Mouse (Mus musculus): ENCODE data around the gene Glyat. TPM values are rescaled to one million over a fixed set of nuclear protein-coding genes. Genes with fewer than 3 reads are reported as not detected.

The Glyat gene
- total and polyA plus RNA-seq, 3 experiments: not detected

GRCm38 (mm10) chr19:12596290-12597072 is 36.6 kb upstream of the Glyat start:
- peak overlapping the region; percentile 60 for H3K9ac ChIP-seq (ENCODE audit: low read depth, low read length)
- H3K4me1 ChIP-seq (ENCODE audit: control insufficient read depth, insufficient read depth, low read length): no peaks in the 10 kb centered on the region; the same call in none of the 2 replicates
- no peaks in the 10 kb centered on the region for H3K79me2 ChIP-seq (replicated peaks; ENCODE audit: control insufficient read depth, insufficient read depth, low read length)
- peak overlapping the region; percentile 56 for H3K4me3 ChIP-seq
- intact Hi-C loops (cut with DNase I): loop anchor here (10.0 kb wide), 1 partner anchor 162 kb away; no protein-coding TSS in a partner anchor
- no peak overlapping the region for H3K27ac ChIP-seq
- no peak for DNase-seq
- no peaks in the 10 kb centered on the region for H3K27me3 ChIP-seq (ENCODE audit: control insufficient read depth, insufficient read depth, low read length)
- WGBS: 20% methylated on average over 23 of the region's 23 CpGs
- H3K36me3 ChIP-seq (ENCODE audit: control insufficient read depth, insufficient read depth, low read length): no peaks in the 10 kb centered on the region
- no peak for TF ChIP-seq CTCF (IDR thresholded peaks at IDR 0.05)
- TF ChIP-seq POLR2A (IDR thresholded peaks at IDR 0.05; ENCODE audit: insufficient read depth, low read depth, low read length): no peak
- TF ChIP-seq EP300 (IDR thresholded peaks at IDR 0.05; ENCODE audit: insufficient read depth, low read depth, low read length): no peak

DNA sequence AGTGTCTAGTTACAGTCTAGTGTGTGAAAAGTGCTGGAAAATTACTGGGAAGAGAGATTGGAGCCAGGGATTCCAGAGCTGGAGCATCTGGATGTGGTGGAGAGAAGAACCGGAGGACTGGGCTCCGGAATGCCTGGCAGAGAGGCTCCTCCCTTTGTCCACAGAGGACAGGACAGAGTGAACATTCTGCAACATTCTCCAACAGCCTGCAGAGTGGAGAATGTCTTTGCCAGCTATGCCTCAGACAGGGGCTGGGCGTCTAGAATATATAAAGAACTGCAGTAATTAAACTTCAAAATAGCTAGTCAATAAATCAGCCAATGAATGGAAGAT is 36.1 kb upstream of the Glyat start:
- Histone ChIP-seq H3K27ac (no peak overlapping the region), H3K9ac (ENCODE audit: low read depth, low read length) (no peak overlapping the region), H3K4me1 (ENCODE audit: control insufficient read depth, insufficient read depth, low read length) (no peaks in the 10 kb centered on the region; the same call in none of the 2 replicates), H3K27me3 (ENCODE audit: control insufficient read depth, insufficient read depth, low read length) (no peaks in the 10 kb centered on the region), H3K79me2 (replicated peaks; ENCODE audit: control insufficient read depth, insufficient read depth, low read length) (no peaks in the 10 kb centered on the region), H3K36me3 (ENCODE audit: control insufficient read depth, insufficient read depth, low read length) (no peaks in the 10 kb centered on the region), H3K4me3 (no peak overlapping the region)
- intact Hi-C loops (cut with DNase I): loop anchor here (10.0 kb wide), 1 partner anchor 162 kb away; no protein-coding TSS in a partner anchor
- WGBS: 61% methylated on average over 3 of the region's 3 CpGs
- TF ChIP-seq EP300 (IDR thresholded peaks at IDR 0.05; ENCODE audit: insufficient read depth, low read depth, low read length): no peak
- TF ChIP-seq POLR2A (IDR thresholded peaks at IDR 0.05; ENCODE audit: insufficient read depth, low read depth, low read length): no peak
- TF ChIP-seq CTCF (IDR thresholded peaks at IDR 0.05): no peak
- DNase-seq: no peak

DNA sequence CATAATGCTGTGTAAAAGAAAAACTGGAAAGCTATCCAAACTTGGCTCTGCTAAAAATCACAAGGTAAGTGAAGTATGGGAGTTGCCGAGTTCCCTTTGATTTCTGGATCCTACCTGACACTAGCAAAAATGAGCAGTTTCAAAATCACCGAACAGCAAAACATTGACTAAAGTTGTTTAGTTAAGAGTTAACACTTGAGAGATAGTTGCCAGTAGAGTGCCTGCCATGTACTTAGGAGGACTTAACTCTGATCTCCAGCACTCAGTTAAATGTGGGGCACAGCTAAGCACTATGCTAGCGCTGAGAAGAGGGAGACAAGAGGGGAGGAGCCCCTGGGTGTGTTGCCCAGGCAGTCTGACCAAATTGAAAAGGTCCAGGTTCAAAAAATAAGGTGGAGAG is 34.4 kb upstream of the Glyat start:
- no peak overlapping the region for H3K9ac ChIP-seq (ENCODE audit: low read depth, low read length)
- TF ChIP-seq CTCF (IDR thresholded peaks at IDR 0.05): no peak
- TF ChIP-seq POLR2A (IDR thresholded peaks at IDR 0.05; ENCODE audit: insufficient read depth, low read depth, low read length): no peak
- no peak for TF ChIP-seq EP300 (IDR thresholded peaks at IDR 0.05; ENCODE audit: insufficient read depth, low read depth, low read length)
- no peaks in the 10 kb centered on the region for H3K27me3 ChIP-seq (ENCODE audit: control insufficient read depth, insufficient read depth, low read length)
- intact Hi-C loops (cut with DNase I): loop anchor here (10.0 kb wide), 1 partner anchor 164 kb away; no protein-coding TSS in a partner anchor
- H3K36me3 ChIP-seq (ENCODE audit: control insufficient read depth, insufficient read depth, low read length): no peaks in the 10 kb centered on the region
- H3K4me1 ChIP-seq (ENCODE audit: control insufficient read depth, insufficient read depth, low read length): no peaks in the 10 kb centered on the region; the same call in none of the 2 replicates
- no peak overlapping the region for H3K4me3 ChIP-seq
- WGBS: 70% methylated on average over 3 of the region's 3 CpGs
- H3K27ac ChIP-seq: no peak overlapping the region
- DNase-seq: no peak
- H3K79me2 ChIP-seq (replicated peaks; ENCODE audit: control insufficient read depth, insufficient read depth, low read length): no peaks in the 10 kb centered on the region

DNA sequence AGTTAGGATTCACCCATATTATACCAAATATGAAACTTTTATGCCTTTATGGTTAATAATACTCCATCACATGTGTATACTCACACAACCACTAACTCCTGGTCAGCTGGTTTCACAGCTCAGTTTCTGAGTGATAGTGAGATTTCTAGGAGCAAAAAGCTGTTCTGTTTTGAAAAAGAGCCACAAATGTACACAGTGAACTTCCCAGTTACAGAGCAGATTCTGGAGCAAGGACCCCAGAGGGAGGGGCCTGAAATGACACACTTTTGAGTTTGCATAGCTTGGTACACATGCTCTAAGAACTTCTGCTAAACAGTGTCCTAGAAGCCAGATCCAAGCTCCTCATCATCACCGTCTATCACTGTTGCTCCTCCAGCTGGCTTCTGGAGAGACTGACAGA is 33.4 kb upstream of the Glyat start, which contains the start of gene Gm4952:
TSS of gene Gm4952 (plus strand) at position 301 of the 400 bp plus-strand sequence.
- intact Hi-C loops (cut with DNase I): loop anchor here (10.0 kb wide), 1 partner anchor 165 kb away; no protein-coding TSS in a partner anchor
- Histone ChIP-seq H3K36me3 (ENCODE audit: control insufficient read depth, insufficient read depth, low read length) (no peaks in the 10 kb centered on the region), H3K27me3 (ENCODE audit: control insufficient read depth, insufficient read depth, low read length) (no peaks in the 10 kb centered on the region), H3K9ac (ENCODE audit: low read depth, low read length) (no peak within 1 kb of the TSS), H3K79me2 (replicated peaks; ENCODE audit: control insufficient read depth, insufficient read depth, low read length) (no peaks in the 10 kb centered on the region), H3K4me3 (no peak within 1 kb of the TSS), H3K27ac (no peak within 1 kb of the TSS), H3K4me1 (ENCODE audit: control insufficient read depth, insufficient read depth, low read length) (no peaks in the 10 kb centered on the region; the same call in none of the 2 replicates)
- no peak for DNase-seq
- 54% methylated on average over 1 of the region's 1 CpGs for WGBS
- TF ChIP-seq POLR2A (IDR thresholded peaks at IDR 0.05; ENCODE audit: insufficient read depth, low read depth, low read length): no peak
- TF ChIP-seq CTCF (IDR thresholded peaks at IDR 0.05): no peak
- no peak for TF ChIP-seq EP300 (IDR thresholded peaks at IDR 0.05; ENCODE audit: insufficient read depth, low read depth, low read length)

DNA sequence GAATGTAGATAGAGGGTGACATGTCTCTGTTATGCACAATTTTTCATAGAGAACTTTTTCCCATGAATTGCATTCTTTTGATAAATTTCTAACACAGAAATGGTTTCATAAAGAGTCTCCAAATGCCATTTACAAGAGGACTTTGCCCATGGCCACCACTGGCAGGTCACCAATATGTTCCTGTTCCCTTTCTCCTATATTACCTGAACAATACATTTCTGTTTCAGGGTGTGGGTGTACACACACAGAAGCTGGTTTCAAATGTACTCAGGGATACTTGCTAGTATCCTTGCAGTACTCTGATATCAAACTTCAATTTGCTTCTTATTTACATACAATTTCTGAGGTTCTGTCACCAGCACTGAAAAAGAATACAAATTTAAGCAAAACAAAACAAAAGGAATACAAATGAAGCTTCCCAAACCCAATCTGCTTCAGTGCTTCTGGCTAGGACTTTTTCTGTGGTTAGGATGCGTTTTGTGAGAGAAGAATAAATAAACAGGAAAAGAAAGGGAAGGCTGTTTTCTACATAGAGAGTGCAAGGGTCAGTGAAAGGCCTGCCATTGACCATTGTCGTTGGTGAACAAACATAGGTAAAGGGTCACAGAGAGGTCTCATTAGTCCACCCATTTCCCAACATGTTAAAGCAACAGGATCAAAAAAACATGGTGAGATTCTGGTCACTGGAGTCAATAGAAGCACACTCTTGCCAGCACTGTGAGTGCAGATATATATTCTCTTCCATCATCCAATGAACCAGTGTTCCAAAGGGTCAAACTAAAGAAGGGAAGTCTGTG is 32.2 kb upstream of the Glyat start:
- H3K79me2 ChIP-seq (replicated peaks; ENCODE audit: control insufficient read depth, insufficient read depth, low read length): no peaks in the 10 kb centered on the region
- TF ChIP-seq POLR2A (IDR thresholded peaks at IDR 0.05; ENCODE audit: insufficient read depth, low read depth, low read length): no peak
- TF ChIP-seq CTCF (IDR thresholded peaks at IDR 0.05): no peak
- TF ChIP-seq EP300 (IDR thresholded peaks at IDR 0.05; ENCODE audit: insufficient read depth, low read depth, low read length): no peak
- no peak for DNase-seq
- H3K27me3 ChIP-seq (ENCODE audit: control insufficient read depth, insufficient read depth, low read length): no peaks in the 10 kb centered on the region
- no peak overlapping the region for H3K4me3 ChIP-seq
- 34% methylated on average over 2 of the region's 2 CpGs for WGBS
- intact Hi-C loops (cut with DNase I): no loop called here
- H3K27ac ChIP-seq: no peak overlapping the region
- H3K36me3 ChIP-seq (ENCODE audit: control insufficient read depth, insufficient read depth, low read length): no peaks in the 10 kb centered on the region
- no peaks in the 10 kb centered on the region; the same call in 1 of the 2 replicates for H3K4me1 ChIP-seq (ENCODE audit: control insufficient read depth, insufficient read depth, low read length)
- no peak overlapping the region for H3K9ac ChIP-seq (ENCODE audit: low read depth, low read length)
